Mouse (Mus musculus) heart, adult 11 months (tissue): Measurements from ENCODE around the gene Mpp6.

Experiments
- DNase-seq: peaks from one replicate; pipeline ENCODE4 v3.0.0; 2022

Mpp6 gene

DNA sequence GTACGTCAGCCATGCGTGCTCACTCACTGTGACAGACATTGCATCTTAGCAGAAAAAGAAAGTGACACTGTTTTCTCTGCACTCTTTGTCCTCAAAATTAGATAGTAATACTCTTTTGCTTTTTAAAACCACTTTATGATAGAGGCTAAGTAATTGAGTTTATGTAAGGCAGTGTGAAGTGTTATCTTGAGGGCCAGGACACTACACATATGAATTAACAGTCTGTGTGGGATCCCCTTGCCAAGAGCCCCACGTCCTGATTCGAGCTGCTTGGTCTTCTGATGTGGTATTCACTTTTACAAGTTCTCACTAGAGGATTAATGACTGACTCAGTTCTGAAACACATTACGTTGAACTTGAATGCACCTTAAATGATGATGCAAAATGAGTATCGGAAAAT, 49.8 kb downstream of the Mpp6 start:
- DNase-seq: no peak

- DNase-seq: no peak
Measured at GRCm38 (mm10) chr6:50163013-50163412, 53.0 kb downstream of the Mpp6 start.

DNA sequence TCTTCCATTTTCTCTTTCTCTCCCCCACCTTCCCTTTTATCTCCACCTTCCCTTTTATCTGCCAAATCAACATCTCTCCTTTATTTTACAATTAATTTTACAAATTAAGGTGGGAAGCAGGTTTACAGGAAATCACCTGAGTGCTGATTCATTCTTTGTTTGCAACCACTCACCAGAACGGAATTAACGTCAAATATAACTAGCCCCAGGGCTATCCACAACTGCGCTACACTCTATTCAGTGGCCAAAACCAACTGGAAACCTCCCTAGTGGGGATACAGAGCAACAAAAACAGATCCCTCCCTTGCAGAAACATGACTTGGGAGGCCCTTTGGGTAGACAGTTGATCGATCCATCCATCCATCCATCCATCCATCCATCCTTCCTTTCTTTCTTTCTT, 58.8 kb downstream of the Mpp6 start:
- DNase-seq: no peak

DNA sequence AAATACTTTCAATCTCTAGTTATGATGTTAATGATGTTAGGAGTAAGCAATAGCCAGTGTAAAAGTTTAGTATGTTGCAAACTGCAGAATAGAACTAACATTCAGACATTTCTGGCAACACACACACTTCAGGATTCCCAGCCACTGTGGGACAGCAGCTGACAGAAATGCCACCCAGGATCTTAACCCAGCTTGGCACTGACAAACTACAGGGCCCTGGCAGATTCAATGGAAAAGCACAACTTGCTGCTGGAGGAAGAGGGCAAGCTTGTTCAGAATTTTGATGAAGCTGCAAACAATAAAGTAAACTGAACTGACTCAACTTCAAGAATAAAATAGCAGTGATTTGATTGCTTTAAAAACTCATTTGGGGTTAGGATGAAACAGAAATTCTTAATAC, 59.7 kb downstream of the Mpp6 start:
- DNase-seq: no peak

DNA sequence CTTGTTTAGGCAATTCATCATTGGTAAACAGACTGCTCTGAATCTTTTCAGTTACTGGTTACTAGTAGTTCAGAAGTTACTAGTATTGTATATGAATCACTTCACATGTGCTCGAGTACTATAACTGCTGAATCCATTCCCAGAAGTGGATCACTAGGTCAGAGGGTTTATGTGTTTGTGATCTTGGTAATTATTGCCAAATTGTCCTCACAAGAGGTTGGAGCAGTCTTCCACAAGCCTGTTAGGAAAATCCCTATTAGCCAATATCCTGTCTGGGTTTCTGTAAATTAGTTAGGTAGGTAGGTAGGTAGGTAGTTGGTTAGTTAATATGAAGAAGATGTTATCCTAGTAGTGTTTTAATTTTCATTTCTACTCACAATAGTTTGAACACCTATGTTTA, 65.7 kb downstream of the Mpp6 start:
- DNase-seq: no peak

DNA sequence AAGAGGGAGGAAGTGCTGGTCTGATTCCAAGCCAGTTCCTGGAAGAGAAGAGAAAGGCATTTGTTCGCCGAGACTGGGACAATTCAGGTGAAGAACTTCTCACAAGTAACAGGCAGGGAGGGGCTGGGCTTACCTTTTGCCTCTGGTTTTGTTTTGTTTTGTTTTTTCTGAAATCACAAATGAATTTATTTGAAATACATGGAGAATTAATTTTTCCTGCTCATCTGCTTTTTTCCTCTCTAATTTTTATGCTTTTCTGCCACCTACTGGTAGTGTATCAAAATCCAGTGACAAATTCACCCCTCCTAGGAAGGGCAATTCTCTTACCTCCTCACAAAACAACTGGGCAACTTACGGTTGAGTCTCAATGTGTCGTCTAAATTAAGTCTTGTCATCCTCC, 70.1 kb downstream of the Mpp6 start:
- no peak for DNase-seq

GRCm38 (mm10) chr6:50187955-50188354, 77.9 kb downstream of the Mpp6 start:
- DNase-seq: no peak

DNA sequence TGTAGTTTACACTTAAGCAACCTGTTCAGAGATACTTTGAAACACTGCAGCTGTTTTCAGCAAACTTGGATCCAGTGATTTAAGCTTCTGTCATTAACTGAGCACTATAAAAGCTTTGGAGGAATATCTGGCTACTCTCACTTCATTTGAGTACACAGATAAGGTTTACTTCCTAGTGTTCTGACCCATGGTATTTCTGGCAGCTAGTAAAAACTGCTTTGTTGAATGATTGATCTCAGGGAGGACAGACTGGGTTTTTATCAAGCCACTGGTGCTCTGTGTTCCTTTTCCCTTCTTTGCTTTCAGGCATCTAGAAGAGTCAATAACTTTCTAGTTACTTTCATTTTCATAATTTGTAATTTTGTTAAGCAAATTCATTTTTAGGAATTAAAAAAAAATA, 79.3 kb downstream of the Mpp6 start:
- DNase-seq: no peak

GRCm38 (mm10) chr6:50191605-50192004, 81.6 kb downstream of the Mpp6 start:
- no peak for DNase-seq

DNA sequence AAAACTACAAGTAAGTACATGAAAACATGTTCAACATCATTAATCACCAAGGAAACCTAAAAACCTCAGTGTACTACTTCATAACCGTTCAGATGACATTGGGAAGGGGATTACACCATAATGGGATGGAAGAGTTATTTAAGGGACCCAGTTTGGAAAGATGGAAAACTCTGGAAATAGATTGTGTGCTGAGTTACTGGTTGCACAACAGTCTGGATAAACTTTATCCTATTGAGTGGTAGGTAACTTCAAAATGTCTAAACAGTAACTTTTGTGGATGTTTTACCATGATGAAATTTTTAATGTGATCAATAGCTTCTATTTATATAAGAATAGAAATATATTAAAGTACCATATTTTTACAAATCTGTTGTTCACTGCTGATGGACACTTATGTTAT, 82.1 kb downstream of the Mpp6 start:
- DNase-seq: no peak

DNA sequence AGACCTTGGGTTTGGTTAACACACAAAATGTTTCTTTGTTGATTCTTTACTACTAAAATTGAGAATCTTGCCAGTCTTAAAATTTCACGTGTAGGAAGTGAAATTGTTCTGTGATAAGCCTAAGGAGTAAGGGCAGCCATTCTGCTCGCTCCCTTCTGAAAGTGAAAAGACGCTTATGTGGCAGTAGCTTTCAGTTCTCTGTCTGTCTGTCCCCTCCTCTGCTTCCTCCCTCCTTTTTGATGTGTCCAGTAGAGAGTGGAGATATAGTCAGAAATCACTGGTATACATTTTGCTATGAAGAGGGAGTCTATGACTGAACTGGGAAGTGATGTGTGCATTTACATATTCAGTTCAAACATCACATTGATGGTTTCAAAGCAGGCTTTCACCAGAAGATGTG, 82.8 kb downstream of the Mpp6 start:
- DNase-seq: peak; percentile 5

GRCm38 (mm10) chr6:50193851-50194250, 83.8 kb downstream of the Mpp6 start:
- DNase-seq: peak; percentile 24

GRCm38 (mm10) chr6:50204356-50204755, 94.3 kb downstream of the Mpp6 start:
- DNase-seq: peak; percentile 68

- peak; percentile 62 for DNase-seq
Measured at GRCm38 (mm10) chr6:50205093-50205492, 95.1 kb downstream of the Mpp6 start.

DNA sequence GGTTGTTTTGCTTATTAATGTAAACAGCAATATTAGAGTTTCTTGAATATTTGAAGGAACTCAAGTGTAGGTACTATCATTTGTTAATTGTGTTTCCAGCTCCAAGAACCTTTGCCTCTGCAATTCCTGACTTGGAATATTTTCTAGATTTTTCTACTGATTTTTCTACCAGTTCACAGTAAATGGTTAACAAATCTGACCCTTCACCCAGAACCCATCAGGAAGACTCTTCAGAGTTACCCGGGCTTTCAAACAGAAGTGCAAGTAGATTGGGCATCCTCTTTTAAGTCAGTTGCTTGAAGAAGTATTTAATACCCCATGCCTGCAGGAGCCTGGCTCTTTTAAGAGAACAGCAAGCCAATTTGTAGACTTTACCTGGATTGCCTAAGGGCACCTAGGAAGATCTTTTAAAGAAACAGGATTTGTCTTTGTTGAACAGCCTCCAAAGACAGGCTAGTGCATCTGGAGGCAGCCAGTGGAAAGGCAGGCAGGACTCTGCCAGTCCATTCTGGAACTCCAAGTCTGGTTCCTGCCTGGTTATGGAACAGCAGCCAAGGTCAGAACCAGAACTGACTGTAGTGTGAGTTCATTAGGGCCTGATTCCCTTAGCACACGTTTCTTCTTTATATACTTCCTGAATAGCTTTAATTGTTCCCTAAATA, 104.8 kb downstream of the Mpp6 start:
- no peak for DNase-seq

GRCm38 (mm10) chr6:50215373-50215745, 105.3 kb downstream of the Mpp6 start:
- DNase-seq: peak; percentile 86

- peak; percentile 68 for DNase-seq
Measured at GRCm38 (mm10) chr6:50215986-50216385, 105.9 kb downstream of the Mpp6 start.

DNA sequence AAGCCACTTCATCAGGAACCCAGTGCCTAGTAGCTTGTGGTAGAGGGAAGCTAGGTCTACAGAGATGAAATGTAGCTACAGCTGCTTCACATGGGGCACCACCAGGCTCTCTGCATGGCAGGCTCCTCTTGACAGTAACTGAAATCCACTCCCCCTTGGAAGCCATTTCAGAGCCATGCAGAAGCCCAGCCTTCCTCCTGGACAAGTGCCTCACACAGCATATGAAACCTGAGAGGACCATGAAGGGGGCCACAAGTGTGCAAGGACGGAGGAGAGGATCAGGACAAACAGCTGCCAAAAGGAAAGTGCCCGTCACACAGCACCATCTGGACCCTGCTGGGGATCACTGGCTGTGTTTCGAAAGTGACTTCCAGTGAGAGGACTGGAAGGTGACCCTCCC, 108.6 kb downstream of the Mpp6 start:
- DNase-seq: peak; percentile 18

- DNase-seq: peak; percentile 83
Measured at GRCm38 (mm10) chr6:50219066-50219465, 109.0 kb downstream of the Mpp6 start.

- peak; percentile 75 for DNase-seq
Measured at GRCm38 (mm10) chr6:50220863-50221262, 110.8 kb downstream of the Mpp6 start.

DNA sequence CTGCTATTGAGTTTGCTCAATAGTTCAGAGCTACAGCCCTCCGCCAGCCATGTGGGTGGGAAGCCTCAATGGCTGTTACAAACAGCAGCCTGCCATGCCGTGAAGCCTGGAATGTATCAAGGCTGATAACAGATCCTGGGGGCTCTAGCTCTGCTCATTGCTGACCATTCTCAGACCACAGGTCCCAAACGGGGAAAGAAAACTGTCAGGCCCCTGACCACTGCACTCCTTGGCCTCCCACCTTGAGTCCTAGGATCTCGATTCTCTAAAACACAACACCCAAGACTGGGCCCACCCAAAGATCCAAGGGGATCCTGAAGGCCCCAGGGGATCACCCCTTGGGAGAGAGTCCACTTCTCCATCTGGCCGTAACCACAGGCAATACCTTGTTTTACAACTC, 112.3 kb downstream of the Mpp6 start:
- peak; percentile 72 for DNase-seq

DNA sequence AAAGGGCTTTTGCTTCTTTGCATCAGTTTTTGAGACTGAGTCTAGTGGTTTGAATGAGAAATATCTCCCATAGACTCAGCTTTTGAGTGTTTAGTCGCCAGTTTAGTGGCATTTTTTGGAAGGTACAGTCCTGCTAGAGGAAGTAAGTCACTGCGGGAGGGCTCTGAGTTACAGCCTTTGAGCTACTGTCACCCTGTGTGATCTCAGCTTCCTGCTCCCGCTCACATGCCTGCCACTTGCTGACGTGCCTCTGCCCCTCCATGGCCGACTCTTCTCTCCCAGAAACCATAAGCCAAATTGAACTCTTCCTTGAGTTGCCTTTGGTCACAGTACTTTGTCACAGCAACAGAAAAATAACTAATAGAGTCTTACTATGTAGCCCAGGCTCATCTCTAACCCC, 112.9 kb downstream of the Mpp6 start:
- peak; percentile 87 for DNase-seq

DNA sequence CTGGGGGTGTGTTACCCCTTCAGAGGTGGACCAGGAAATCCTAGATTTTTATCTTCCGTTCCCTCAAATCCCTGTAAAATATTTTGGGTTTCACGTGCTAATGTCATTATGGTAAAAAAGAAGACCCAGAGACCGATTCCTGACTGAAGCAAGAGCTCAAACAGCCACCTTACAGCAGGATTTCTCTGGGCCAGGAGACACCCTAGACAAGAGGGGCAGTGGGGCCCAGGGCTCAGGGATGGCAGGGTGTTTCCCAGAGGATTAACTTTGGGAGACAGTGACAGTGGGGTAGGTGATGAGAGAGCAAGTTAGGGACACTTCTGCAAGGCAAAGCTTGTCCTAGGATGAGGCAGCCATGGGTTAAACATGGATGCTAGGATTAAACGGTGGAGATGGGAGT, 113.6 kb downstream of the Mpp6 start:
- peak; percentile 56 for DNase-seq

GRCm38 (mm10) chr6:50225232-50225631, 115.2 kb downstream of the Mpp6 start:
- DNase-seq: no peak

DNA sequence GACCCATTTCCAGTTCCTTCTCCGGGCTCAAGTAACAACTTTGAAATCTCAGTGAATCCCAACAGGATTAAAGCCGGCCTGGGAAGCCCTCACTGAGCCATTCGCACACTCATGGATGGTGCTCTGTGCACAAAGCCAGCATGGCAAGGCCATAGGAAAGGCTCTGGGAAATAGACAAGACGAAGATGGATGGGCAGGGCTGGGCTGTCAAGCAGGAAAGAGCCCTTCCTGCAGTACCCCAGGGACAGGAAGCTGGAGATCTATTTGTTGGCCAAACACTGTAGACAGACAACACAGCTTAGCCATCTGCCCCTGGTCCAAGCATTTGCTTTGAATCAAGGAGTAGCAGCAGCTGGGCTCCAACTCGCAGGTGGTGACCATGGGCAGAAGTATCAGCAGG, 118.1 kb downstream of the Mpp6 start:
- peak; percentile 66 for DNase-seq

GRCm38 (mm10) chr6:50231288-50231687, 121.2 kb downstream of the Mpp6 start:
- peak; percentile 71 for DNase-seq
